Mouse (Mus musculus): ENCODE measurements around the gene Nwd2.
A peak's percentile ranks its signal among the peaks of the same experiment; 100 is the strongest.

- TF ChIP-seq CTCF (IDR thresholded peaks at IDR 0.05; ENCODE audit: extremely low read depth, insufficient read length, insufficient replicate concordance, low read depth, low read length) (no peak), POLR2A (IDR thresholded peaks at IDR 0.05; ENCODE audit: low read depth, low read length) (0 out of 2 replicates have a peak, but pooled peaks have one; percentile 46)
Measured at GRCm38 (mm10) chr5:63812509-63812865, 163.6 kb downstream of the Nwd2 start.
